Mouse (Mus musculus): ENCODE results near the gene Dhx40.

Dhx40 gene

DNA sequence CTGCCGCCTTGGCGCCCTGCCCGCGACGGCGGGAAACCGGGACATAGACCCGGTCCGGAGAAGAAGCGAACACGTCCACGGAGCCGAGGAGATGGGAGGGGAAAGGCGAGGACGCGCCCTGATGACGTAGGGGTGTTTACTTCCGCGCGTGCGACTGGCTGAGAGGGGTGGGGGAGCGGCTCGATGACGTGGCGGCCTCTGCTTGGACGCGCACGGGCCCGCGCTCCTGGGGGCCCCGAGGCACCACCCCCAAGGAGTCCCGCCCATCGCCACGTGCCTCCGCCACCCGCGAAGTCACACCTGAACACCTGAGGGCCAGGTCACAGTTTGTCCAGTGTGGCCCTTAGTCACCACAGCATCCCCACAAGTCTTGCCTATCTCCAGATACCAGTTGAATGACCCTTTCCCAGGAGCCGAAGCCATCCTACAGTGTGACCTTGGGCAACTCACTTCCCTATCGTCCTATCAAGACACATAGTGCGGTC is at the start of gene Dhx40:
Gene Dhx40 (minus strand): TSS at position 242 of the 485 bp plus-strand sequence.
- DNase-seq (ENCODE audit: low read depth, low spot score), result peak; percentile 90

GRCm38 (mm10) chr11:86855639-86856425 is 48.3 kb upstream of the Dhx40 start:
- no peak for DNase-seq (ENCODE audit: low read depth, low spot score)

- no peak for DNase-seq (ENCODE audit: low read depth, low spot score)
These were observed 45.5 kb upstream of the Dhx40 start for GRCm38 (mm10) chr11:86853081-86853480.

- DNase-seq (ENCODE audit: low read depth, low spot score), result no peak
These were observed 45.0 kb upstream of the Dhx40 start for GRCm38 (mm10) chr11:86852534-86853054.

GRCm38 (mm10) chr11:86851714-86852533 is 44.4 kb upstream of the Dhx40 start:
- no peak for DNase-seq (ENCODE audit: low read depth, low spot score)

- no peak for DNase-seq (ENCODE audit: low read depth, low spot score)
These were observed 43.7 kb upstream of the Dhx40 start for GRCm38 (mm10) chr11:86851234-86851671.

DNA sequence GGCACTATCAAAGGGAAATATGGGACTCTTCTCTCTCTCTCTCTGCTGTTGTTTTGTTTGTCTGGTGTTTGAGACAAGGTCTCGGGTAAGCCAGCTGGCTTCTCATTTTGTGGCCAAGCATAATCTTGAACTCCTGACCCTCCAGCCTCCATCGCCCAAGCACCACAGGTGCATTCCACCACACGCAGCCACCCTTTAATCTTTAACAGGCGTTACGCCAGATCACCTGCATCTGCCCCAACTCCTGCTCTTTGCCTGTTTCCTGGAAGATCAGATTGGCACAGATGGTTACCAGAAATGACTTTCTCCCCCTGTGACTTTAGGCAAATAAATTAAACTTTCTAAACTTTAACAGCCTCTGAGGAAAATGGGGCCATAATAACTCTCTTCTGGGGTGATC is 36.3 kb upstream of the Dhx40 start:
- DNase-seq (ENCODE audit: low read depth, low spot score), result no peak

- DNase-seq (ENCODE audit: low read depth, low spot score), result peak; percentile 55
These were observed 33.7 kb upstream of the Dhx40 start for GRCm38 (mm10) chr11:86841261-86841660.

DNA sequence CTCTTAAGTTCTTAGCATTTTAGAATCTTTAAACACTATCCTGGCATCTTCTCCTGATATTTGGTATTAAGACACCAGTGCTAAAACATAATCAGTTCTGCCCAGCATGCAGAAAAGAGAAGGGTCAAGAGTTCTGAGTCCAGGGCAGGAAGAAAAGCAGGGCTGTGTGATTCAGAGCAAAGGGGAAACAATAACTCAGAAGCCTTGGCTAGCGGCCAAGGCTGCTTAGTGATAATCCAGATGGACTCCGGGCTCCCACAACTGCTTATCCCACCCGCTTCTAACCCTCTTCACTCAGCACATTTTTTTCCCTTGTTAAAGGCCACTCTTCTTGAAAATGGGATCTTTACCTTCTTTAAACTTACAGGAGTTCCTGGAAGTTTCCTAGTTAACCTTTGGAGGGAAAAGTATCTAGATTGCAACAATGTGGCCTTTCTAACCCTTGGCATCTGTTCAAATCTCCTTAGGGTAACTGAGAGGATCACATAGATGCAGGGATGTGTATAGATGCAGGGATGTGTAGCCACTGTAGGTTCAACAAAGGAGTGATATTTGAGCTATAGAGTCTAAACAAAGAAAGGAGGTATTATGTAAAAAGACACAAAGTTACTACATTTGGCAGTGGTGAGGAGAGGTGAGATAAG is 33.1 kb upstream of the Dhx40 start:
- DNase-seq (ENCODE audit: low read depth, low spot score), result peak; percentile 92

GRCm38 (mm10) chr11:86839716-86840447 is 32.3 kb upstream of the Dhx40 start:
- no peak for DNase-seq (ENCODE audit: low read depth, low spot score)

DNA sequence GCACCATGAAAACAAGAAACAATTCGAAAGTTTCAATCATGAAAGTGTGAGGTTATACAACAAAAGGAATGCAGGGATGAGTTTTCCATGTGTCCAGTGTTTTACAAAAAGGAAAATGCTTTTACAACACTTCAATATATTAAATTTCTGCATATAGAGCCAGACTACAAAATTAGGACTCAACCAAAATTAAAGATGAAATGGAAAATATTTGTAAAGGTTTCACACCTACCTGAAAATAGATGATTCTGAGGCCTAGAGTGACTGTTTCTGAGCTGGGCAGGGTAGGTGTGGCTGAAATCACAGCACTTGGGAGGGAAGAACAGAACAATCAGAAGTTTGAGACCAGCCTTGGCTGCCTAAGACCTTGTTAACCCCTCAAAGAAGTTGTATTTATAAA is 31.2 kb upstream of the Dhx40 start:
- DNase-seq (ENCODE audit: low read depth, low spot score), result no peak

GRCm38 (mm10) chr11:86836366-86836765 is 28.8 kb upstream of the Dhx40 start:
- DNase-seq (ENCODE audit: low read depth, low spot score), result peak; percentile 70

DNA sequence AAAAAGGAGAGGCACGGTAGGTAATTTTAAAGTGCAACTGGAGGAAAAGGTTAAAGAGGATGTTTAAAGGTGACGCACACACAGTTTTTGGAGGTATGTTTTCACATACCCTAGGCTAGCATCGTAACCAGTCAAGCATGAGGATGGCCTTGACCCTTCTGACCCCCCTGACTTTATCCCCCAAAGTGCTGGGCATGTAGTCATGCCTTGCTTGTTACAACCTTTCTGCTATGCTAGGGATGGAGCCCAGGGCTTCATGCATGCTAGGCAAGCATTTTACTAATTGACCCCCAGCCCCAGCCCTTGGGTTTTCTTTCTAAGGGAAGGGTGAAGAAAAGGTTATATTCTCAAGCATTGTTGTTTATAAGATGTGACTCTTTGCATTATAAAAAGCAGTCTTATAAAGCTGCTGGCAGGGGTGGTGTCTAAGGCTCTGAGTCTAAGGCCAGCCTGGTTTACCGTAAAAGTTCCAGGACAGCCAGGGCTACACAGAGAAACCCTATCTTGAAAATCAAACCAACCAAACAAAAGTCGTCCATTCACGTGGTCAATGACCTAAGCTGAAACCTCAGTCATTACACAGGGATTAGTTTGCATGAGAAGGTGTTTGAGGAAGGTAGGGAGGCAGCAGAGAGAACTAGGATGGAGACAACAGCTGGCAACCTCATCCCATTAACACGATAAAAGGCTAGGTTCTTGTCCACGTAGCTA is 27.2 kb upstream of the Dhx40 start:
- DNase-seq (ENCODE audit: low read depth, low spot score), result no peak

- DNase-seq (ENCODE audit: low read depth, low spot score), result no peak
These were observed 26.5 kb upstream of the Dhx40 start for GRCm38 (mm10) chr11:86834050-86834449.

DNA sequence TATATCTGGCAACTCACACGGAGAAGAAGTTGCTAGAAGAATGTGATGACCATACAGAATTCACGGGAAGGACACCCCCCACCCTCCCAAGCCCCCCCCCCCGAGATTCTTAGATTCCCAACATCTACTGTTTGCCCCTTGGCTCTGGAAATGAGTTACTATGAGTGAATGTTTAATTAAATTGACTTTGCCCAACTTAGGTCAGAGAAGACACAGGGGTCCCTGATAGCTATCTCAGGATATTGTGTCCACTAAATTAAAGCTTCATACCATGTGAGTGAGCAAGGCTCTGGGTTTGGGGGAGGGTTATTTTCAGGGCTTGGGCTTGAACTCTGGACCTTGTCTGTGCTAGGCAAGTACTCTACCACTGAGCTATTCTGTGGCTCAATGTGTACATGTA is 25.6 kb upstream of the Dhx40 start:
- DNase-seq (ENCODE audit: low read depth, low spot score), result no peak

- DNase-seq (ENCODE audit: low read depth, low spot score), result no peak
These were observed 20.9 kb upstream of the Dhx40 start for GRCm38 (mm10) chr11:86828396-86828795.

- DNase-seq (ENCODE audit: low read depth, low spot score), result no peak
These were observed 20.1 kb upstream of the Dhx40 start for GRCm38 (mm10) chr11:86827476-86828245.

DNA sequence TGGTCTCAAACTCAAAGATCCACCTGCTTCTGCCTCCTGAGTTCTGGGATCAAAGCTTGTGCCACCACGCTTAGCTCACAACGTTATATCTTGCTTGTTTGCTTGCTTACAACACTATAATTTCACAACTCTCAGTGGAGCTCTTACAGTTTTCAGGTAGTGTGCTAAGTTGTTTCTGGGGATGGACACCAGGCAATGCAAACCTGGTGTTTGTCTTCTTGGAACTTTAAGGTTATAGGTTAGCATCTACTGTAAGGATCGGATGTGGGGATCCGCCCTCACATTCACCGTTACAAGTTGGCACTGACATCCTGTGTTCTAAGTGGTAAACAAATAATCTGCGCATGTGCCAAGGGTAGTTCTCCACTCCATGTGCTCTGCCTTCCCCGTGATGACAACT is 16.9 kb upstream of the Dhx40 start:
- DNase-seq (ENCODE audit: low read depth, low spot score), result no peak

DNA sequence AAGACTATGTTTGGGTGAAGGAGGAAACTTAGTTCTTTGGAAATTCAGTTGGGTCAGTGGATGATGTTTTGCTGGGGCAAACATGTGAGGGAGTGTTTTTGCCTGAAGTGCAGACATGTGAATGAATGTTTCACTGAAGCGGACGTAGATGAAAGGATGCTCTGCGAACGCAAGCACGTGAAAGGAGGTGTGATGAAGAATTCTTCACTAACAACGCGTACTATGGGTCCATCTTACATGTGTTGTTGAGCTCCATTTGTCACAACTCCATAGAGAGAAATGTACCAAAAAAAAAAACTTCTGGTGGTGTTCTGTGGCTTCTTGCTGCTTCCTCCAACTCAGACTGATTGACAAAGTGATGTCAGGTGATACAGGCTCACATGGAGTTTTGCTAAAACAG is 15.0 kb upstream of the Dhx40 start:
- DNase-seq (ENCODE audit: low read depth, low spot score), result no peak

- DNase-seq (ENCODE audit: low read depth, low spot score), result no peak
These were observed 12.0 kb upstream of the Dhx40 start for GRCm38 (mm10) chr11:86819536-86819935.

Data from mesoderm, embryonic 11.5 days (tissue).